Mouse (Mus musculus) megakaryocyte, embryonic 14.5 days (primary cell): ENCODE results near the gene Olfr750. TPM values are rescaled to one million over a fixed set of nuclear protein-coding genes. Genes with fewer than 3 reads are reported as not detected.
"Not testable (repeated sequence)": the region's sequence is repeated elsewhere in the genome, so short reads cannot be mapped to it uniquely, and the experiment has no call there.

Experiments
- H3K27me3 ChIP-seq: replicated peaks from 2 replicates; pipeline ENCODE3; 2012; ENCODE audit warnings: inconsistent platforms
- H3K36me3 ChIP-seq: replicated peaks from 2 replicates; pipeline ENCODE3; 2012; ENCODE audit warnings: low read length, inconsistent platforms, mixed read lengths
- H3K4me1 ChIP-seq: 2 replicates; pipeline ENCODE4 v1.6.1; 2012; ENCODE audit warnings: inconsistent platforms
- H3K4me3 ChIP-seq: replicated peaks from 2 replicates; pipeline ENCODE3; 2012; ENCODE audit warnings: moderate library complexity, mild to moderate bottlenecking, inconsistent platforms
- H3K9me3 ChIP-seq: 2 replicates; pipeline ENCODE4 v1.6.1; 2012; ENCODE audit warnings: inconsistent platforms
- FLI1 ChIP-seq: IDR thresholded peaks from 2 replicates; pipeline ENCODE4 v1.6.1; 2012; ENCODE audit warnings: low read length, inconsistent platforms, mixed read lengths
- GATA1 ChIP-seq: IDR thresholded peaks from 3 replicates; pipeline ENCODE4 v1.6.1; 2012; ENCODE audit warnings: mixed read lengths, low read length, inconsistent platforms, borderline replicate concordance
- polyA plus RNA-seq: library from polyadenylated mRNA; stranded (reverse); fragments of >175 nt; gene quantifications from 2 replicates; pipeline ENCODE4 v1.2.3, GENCODE M21; 2012; ENCODE audit warnings: low replicate concordance; ENCODE audit not compliant: insufficient read depth

The Olfr750 gene
- polyA plus RNA-seq, result not detected in 2 replicates

DNA sequence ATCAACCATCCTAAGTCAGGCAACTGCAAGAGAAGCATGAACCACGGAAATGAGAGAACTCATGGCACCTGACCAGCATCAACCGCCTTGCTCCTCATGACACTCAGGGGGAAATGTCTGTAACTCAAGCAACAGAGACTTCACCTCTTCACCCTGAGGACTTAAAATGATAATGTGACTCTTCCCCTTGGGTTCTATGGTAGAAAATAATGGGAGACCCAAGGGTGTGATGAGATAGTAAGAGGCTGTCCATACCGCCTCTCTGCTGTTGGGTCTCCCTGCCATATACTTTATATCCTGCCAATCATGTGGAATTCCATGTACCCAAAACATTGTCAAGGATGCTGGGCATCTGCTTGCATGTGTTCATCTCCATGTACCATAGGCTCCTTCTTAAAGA lies at the start of gene Olfr750:
Gene Olfr750 (minus strand): TSS at position 101 of the 400 bp plus-strand sequence.
- H3K36me3 ChIP-seq, result no peaks in the 10 kb centered on the region
- no peak for TF ChIP-seq GATA1
- TF ChIP-seq FLI1, result no peak
- no peak within 1 kb of the TSS for H3K4me3 ChIP-seq
- no peaks in the 10 kb centered on the region for H3K9me3 ChIP-seq
- peaks cover 37% of the 10 kb centered on the region for H3K27me3 ChIP-seq
- H3K4me1 ChIP-seq, result peaks cover 7% of the 10 kb centered on the region

DNA sequence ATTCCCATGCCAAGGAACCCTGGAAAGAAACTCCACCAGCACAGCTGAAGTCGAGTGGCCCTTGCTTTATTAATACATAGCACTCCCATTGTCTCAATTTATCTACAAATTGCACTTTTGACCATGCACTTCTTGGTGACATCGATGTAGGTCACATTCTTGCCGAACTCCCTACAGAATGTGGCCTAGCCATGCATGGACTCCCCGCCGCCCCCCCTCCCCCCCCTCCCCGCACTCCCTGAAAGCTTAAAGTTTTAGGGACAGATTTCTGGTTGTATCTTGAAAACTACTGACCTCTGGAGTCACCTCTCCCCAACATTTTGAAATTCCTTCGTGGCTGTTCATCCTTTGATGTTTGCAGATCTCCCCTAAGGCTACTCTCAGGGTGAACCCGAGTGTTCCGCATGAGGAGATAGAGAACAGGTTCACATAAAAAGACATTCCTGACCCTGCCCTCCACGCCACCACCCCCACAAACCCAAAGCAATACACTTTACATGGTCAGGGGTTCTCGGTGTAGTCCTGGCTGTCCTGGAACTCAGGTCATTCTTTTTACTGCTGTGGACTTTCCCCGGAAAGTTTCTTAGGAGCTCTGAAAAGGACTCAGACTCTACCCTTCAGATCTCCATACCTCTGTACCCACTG lies 39.8 kb upstream of the Olfr750 start, which contains the start of gene Eddm3b:
Gene Eddm3b (plus strand): TSS at position 511 of the 645 bp plus-strand sequence.
- Histone ChIP-seq H3K9me3 (peaks cover 7% of the 10 kb centered on the region), H3K36me3 (no peaks in the 10 kb centered on the region)
- TF ChIP-seq FLI1 (no peak), GATA1 (no peak)

DNA sequence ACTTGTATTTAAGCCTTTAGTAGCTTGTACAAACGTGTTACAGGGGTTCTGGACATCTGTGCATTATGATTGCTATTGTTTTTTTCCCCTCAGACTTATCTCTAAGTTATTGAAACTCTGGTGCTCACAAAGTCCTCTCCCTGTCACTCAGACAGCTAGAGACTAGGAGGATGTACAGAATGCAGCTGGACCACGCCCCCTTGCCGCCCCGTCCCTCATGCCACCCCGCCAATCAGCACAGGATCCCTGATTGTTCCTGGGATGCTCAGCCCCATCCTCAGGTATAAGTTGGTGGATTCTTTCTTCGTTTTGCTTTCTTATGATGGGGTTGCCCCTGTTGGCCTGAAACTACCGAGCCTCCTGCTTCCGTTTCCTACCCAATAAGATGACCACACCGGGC lies 39.2 kb upstream of the Olfr750 start:
- peaks cover 3% of the 10 kb centered on the region for H3K27me3 ChIP-seq

More for the DNA sequence above, 39.8 kb upstream of the Olfr750 start, which contains the start of gene Eddm3b:
- Histone ChIP-seq H3K27me3 (peaks cover 3% of the 10 kb centered on the region), H3K4me3 (no peak within 1 kb of the TSS), H3K4me1 (no peaks in the 10 kb centered on the region)

DNA sequence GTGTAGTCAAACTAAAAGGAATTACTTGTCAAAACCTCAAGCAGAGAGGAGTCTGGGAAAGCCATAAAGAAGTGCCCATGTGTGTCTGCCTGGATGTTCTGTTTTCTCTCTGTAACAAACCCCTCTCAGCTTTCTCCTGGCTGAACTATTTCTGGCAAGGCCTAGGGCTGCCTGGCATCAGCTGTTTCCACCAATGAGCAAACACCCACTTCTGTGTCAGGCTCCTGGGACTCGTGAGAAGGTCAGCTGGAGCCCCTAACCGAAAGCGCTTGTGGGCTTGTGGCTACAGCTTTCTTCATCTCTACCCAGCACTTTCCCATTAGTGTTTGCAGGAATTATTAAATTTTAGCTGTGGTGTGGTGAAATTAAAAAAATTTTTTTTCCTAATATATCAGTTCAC lies 37.7 kb upstream of the Olfr750 start:
- H3K36me3 ChIP-seq, result no peaks in the 10 kb centered on the region

More for the DNA sequence above, 39.2 kb upstream of the Olfr750 start:
- no peaks in the 10 kb centered on the region for H3K36me3 ChIP-seq
- peaks cover 1% of the 10 kb centered on the region; the same call in 1 of the 2 replicates for H3K9me3 ChIP-seq
- no peaks in the 10 kb centered on the region for H3K4me1 ChIP-seq
- no peak overlapping the region for H3K4me3 ChIP-seq
- no peak for TF ChIP-seq GATA1
- TF ChIP-seq FLI1, result no peak

DNA sequence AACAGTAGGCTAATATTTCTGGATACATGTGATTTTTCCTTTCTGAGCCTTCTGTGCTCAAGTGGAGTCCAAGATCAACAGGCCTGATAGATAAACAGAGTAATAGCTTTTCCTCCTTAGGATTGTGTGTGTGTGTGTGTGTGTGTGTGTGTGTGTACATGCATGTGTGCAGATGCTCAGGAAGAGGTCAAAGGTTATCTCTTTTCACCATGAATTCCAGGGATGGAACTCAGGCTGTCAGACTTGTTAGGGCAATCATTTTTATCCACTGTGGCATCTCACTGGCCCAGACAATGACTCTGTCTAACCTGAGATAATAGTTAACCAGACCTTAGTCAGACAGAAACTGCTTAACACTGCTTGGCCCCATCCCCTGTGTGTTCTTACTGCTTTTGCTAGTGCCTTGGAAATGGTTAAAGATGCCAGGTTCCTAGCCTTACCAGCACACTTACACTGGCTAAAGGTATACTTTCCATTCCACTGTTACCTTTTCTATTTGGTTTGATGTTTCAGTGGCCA lies 32.3 kb upstream of the Olfr750 start:
- Histone ChIP-seq H3K36me3 (no peaks in the 10 kb centered on the region), H3K27me3 (peaks cover 3% of the 10 kb centered on the region), H3K4me3 (no peak overlapping the region), H3K4me1 (peaks cover 5% of the 10 kb centered on the region; the same call in 1 of the 2 replicates), H3K9me3 (no peaks in the 10 kb centered on the region)
- TF ChIP-seq GATA1 (no peak), FLI1 (no peak)

More for the DNA sequence above, 37.7 kb upstream of the Olfr750 start:
- H3K4me3 ChIP-seq, result no peak overlapping the region
- no peaks in the 10 kb centered on the region for H3K9me3 ChIP-seq
- H3K27me3 ChIP-seq, result peaks cover 3% of the 10 kb centered on the region
- TF ChIP-seq GATA1, result no peak
- TF ChIP-seq FLI1, result no peak
- no peaks in the 10 kb centered on the region for H3K4me1 ChIP-seq

DNA sequence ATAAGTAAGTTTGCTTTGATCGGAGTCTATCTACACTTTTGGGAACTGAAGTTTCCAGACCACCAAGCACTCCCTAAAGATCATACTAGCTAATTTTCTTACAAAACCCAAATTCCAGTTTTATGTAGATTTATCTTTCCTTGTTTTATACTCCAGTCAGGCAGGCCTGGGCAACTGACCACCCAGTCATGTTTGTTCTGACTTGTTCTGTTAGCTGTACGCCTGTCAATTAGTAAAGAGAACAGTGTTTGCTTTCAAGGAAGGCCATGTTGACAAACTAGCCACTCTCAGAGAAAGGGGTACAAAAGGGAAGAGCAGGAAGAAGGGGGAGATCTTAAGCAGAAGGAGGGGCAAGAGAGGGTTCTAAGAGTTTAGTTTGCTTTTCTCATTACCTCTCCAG lies 30.1 kb upstream of the Olfr750 start:
- no peaks in the 10 kb centered on the region for H3K27me3 ChIP-seq
- H3K9me3 ChIP-seq, result no peaks in the 10 kb centered on the region
- H3K4me3 ChIP-seq, result no peak overlapping the region
- peaks cover 5% of the 10 kb centered on the region; the same call in 1 of the 2 replicates for H3K4me1 ChIP-seq
- TF ChIP-seq GATA1 (no peak), FLI1 (no peak)
- no peaks in the 10 kb centered on the region for H3K36me3 ChIP-seq

DNA sequence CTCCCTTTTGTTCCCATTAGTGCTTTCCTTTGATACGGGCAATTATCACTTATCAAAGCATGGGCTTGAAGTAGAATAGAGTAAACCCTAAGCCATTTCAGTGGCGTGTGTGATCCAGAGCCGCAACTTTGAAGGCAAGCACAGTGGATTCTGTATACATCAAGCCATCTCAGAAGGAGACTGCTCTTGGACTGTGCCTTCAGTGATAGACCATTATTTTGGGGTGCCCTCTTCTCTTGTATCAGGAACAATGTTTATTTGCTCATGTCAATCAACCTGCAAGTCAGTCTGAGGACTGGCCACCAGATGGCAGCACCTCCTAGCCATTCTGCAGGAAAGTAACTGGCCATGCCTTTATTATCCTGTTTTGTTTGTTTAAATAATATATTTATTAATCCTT lies 29.0 kb upstream of the Olfr750 start:
- Histone ChIP-seq H3K4me1 (peaks cover 5% of the 10 kb centered on the region; the same call in 1 of the 2 replicates), H3K9me3 (no peaks in the 10 kb centered on the region), H3K36me3 (no peaks in the 10 kb centered on the region), H3K27me3 (no peaks in the 10 kb centered on the region), H3K4me3 (no peak overlapping the region)
- TF ChIP-seq GATA1 (no peak), FLI1 (no peak)

DNA sequence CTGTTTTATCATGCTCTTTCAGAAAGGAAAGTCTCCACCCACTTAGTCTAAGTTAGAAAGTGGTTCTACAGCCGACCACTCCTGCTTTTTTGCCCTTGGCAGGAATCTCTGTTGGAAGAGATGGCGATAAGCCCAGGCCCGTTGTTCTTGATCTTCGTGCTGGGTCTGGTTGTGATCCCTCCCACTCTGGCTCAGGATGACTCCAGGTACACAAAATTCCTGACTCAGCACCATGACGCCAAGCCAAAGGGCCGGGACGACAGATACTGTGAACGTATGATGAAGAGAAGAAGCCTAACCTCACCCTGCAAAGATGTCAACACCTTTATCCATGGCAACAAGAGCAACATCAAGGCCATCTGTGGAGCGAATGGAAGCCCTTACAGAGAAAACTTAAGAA lies 27.0 kb upstream of the Olfr750 start:
- H3K27me3 ChIP-seq, result no peaks in the 10 kb centered on the region
- H3K4me3 ChIP-seq, result no peak overlapping the region
- H3K9me3 ChIP-seq, result no peaks in the 10 kb centered on the region
- H3K4me1 ChIP-seq, result peaks cover 6% of the 10 kb centered on the region; the same call in 1 of the 2 replicates
- no peaks in the 10 kb centered on the region for H3K36me3 ChIP-seq
- TF ChIP-seq GATA1 (no peak), FLI1 (no peak)

DNA sequence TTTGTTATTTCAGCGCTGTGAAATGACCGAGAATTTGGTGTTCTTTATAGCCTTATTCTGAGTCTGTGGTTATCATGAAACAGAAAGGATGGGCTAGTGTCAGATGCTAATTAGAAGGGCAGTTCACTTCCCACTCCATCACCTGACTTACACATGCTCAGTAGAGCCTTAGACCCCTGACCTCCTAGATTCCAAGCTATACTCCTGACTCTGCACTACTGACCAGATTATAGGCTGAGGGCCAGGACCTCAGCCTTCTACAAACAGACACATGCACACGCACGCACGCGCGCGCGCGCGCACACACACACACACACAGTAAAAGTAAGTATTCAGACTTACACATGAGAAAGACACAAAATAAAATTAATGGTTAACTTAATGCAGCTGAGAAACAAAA lies 24.7 kb upstream of the Olfr750 start:
- H3K36me3 ChIP-seq, result no peaks in the 10 kb centered on the region
- TF ChIP-seq FLI1 (no peak), GATA1 (no peak)
- no peaks in the 10 kb centered on the region for H3K9me3 ChIP-seq
- no peak overlapping the region for H3K4me3 ChIP-seq
- no peaks in the 10 kb centered on the region for H3K27me3 ChIP-seq
- H3K4me1 ChIP-seq, result peaks cover 17% of the 10 kb centered on the region

DNA sequence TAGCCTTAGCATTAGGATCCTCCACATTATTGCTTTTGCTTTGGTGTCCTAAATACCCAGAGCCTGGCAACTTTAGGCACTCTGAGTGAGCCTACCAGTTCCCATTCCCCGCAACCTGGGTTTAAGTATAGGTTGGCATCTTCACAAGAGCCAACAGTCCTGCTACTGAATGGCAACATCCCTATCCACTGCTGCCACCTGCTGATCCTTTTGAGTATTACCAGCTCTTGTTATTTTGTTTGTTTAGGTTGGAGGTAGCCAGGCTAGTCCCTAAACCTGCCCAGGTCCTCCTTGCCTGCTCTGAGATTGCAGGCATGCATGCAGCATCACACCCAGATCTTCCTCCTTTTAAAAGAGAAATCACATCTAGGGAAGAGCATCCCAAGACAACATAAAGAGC lies 24.1 kb upstream of the Olfr750 start:
- not testable (repeated sequence) for H3K36me3 ChIP-seq, H3K27me3 ChIP-seq, H3K9me3 ChIP-seq, H3K4me3 ChIP-seq
- H3K4me1 ChIP-seq, result peaks cover 23% of the 10 kb centered on the region
